Mouse (Mus musculus) forebrain, embryonic 10.5 days (tissue): ENCODE measurements around the gene Rnpc3. TPM values are rescaled to one million over a fixed set of nuclear protein-coding genes. Genes with fewer than 3 reads are reported as not detected.

Experiments used
- polyA plus RNA-seq: library from polyadenylated mRNA; unstranded; fragments of >200 nt; fragmentation: Nextera tagmentation; extraction: Ambion mirVana; gene quantifications from 2 replicates; pipeline ENCODE4 v1.2.1, GENCODE M21; 2016

Rnpc3 gene
- polyA plus RNA-seq, 1 experiment from 2014 or later: 37.4 TPM

Other genes with a start within 250 kb of the Rnpc3 start
- not detected in 2 replicates for gene Amy2a1, start 97.7 kb downstream of the Rnpc3 start, polyA plus RNA-seq
- 0.27 and 0.47 TPM in 2 replicates for gene Amy1, start 23.4 kb downstream of the Rnpc3 start, polyA plus RNA-seq